Mouse (Mus musculus) ES-E14 (cell line): ENCODE measurements around the gene Sgk2. TPM values are rescaled to one million over a fixed set of nuclear protein-coding genes. Genes with fewer than 3 reads are reported as not detected.

Source experiments
- DNase-seq: peaks from one replicate; pipeline ENCODE4 v3.0.0-alpha.2; 2013; ENCODE audit warnings: low read depth, low spot score
- H3K27ac ChIP-seq: 2 replicates; pipeline ENCODE4 v1.5.1; 2012; ENCODE audit warnings: low read depth, mild to moderate bottlenecking, low read length, moderate library complexity, mixed read lengths; ENCODE audit not compliant: poor library complexity, insufficient read depth, severe bottlenecking
- H3K36me3 ChIP-seq: 2 replicates; pipeline ENCODE4 v1.6.1; 2012; ENCODE audit warnings: mild to moderate bottlenecking, low read length, moderate library complexity, mixed read lengths; ENCODE audit not compliant: control insufficient read depth, poor library complexity, insufficient read depth, severe bottlenecking
- H3K4me1 ChIP-seq, 2 experiments: fragments of 150-350 bp in 1 of 2; sonication (generic) in 1 of 2; 2 replicates each; pipeline ENCODE4 v1.6.1; 2012; ENCODE audit warnings: low read length in 2 of 2, mild to moderate bottlenecking in 1 of 2, mixed read lengths in 1 of 2; ENCODE audit not compliant: control insufficient read depth in 2 of 2, insufficient read depth in 2 of 2, poor library complexity in 1 of 2
- H3K4me3 ChIP-seq, 2 experiments: fragments of 150-350 bp in 1 of 2; sonication (generic) in 1 of 2; 2 replicates each; pipeline ENCODE4 v1.5.1; 2012; ENCODE audit warnings: low read length in 2 of 2, low read depth in 1 of 2, mild to moderate bottlenecking in 1 of 2, mixed read lengths in 1 of 2; ENCODE audit not compliant: insufficient read depth in 1 of 2, poor library complexity in 1 of 2, severe bottlenecking in 1 of 2
- H3K9ac ChIP-seq: 2 replicates; pipeline ENCODE4 v1.6.1; 2012; ENCODE audit warnings: low read depth, mild to moderate bottlenecking, low read length, mixed read lengths; ENCODE audit not compliant: poor library complexity, insufficient read depth, severe bottlenecking
- H3K9me3 ChIP-seq: fragments of 150-350 bp; sonication (generic); 2 replicates; pipeline ENCODE4 v1.6.1; 2012; ENCODE audit warnings: low read depth, mild to moderate bottlenecking, low read length; ENCODE audit not compliant: control insufficient read depth, insufficient read depth
- CHD2 ChIP-seq: IDR thresholded peaks from 2 replicates; pipeline ENCODE4 v1.6.1; 2014; ENCODE audit warnings: mild to moderate bottlenecking, low read depth, low read length, inconsistent platforms
- HCFC1 ChIP-seq: IDR thresholded peaks from 2 replicates; pipeline ENCODE4 v1.6.1; 2012; ENCODE audit warnings: low read length, inconsistent platforms, borderline replicate concordance; ENCODE audit not compliant: insufficient read depth
- MAFK ChIP-seq: IDR thresholded peaks from 2 replicates; pipeline ENCODE4 v1.6.1; 2014; ENCODE audit warnings: mild to moderate bottlenecking, low read depth, low read length, inconsistent platforms; ENCODE audit not compliant: insufficient read depth
- ZC3H11A ChIP-seq: IDR thresholded peaks from 2 replicates; pipeline ENCODE4 v1.6.1; 2012; ENCODE audit warnings: low read depth, mild to moderate bottlenecking, inconsistent platforms, low read length, borderline replicate concordance
- ZNF384 ChIP-seq: IDR thresholded peaks from 2 replicates; pipeline ENCODE4 v1.6.1; 2012; ENCODE audit warnings: low read depth, low read length, inconsistent platforms
- in situ Hi-C, 2 experiments: fragments of 600-800 bp; cut with MboI; formaldehyde crosslinking; loops; one replicate each; pipeline ENCODE4 v1.15.1; 2025; ENCODE audit warnings: low sequenced_read_pairs in 2 of 2, inconsistent platforms in 1 of 2; ENCODE audit not compliant: unreplicated experiment in 2 of 2
- total RNA-seq: library from RNA; depleted of rRNA; stranded (reverse); fragments of 300-350 nt; gene quantifications from 2 replicates; pipeline ENCODE4 v1.2.3, GENCODE M21; 2012

Sgk2 gene
- total RNA-seq, 1 experiment, result 1.8 TPM

DNA sequence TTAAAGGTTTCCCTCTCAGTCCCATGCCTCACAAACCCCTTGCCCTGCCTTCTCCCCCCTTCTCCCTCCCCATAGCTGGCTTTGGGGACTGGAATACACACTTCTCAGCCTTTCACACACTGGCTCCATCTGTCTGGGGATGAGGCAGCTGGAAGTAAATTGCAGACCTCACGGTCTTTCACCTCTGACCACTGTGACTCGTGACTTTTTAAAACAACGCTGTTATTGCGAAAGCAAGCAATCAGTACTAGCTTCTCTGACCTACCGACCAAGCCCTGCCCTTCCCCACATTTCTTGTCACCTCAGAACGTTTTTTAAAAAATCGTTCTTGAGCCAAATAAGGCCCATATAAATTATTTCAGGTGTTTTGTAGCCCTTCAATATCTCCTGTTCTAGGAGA, 14.4 kb upstream of the Sgk2 start:
- Histone ChIP-seq H3K4me1 (peaks cover 0 to 10% of the 10 kb centered on the region in 2 experiments; a peak in 1 of 4 replicates), H3K36me3 (no peaks in the 10 kb centered on the region), H3K4me3 (no peak overlapping the region), H3K9ac (no peak overlapping the region), H3K9me3 (no peaks in the 10 kb centered on the region), H3K27ac (no peak overlapping the region)
- no peak for DNase-seq
- no peak for TF ChIP-seq ZC3H11A
- TF ChIP-seq HCFC1, result no peak
- TF ChIP-seq CHD2, result no peak
- TF ChIP-seq MAFK, result no peak
- TF ChIP-seq ZNF384, result no peak
- in situ Hi-C loops, result loop anchor here in 1 of 2 experiments (25.0 kb wide), 1 partner anchor 365 kb away; no protein-coding TSS in a partner anchor

DNA sequence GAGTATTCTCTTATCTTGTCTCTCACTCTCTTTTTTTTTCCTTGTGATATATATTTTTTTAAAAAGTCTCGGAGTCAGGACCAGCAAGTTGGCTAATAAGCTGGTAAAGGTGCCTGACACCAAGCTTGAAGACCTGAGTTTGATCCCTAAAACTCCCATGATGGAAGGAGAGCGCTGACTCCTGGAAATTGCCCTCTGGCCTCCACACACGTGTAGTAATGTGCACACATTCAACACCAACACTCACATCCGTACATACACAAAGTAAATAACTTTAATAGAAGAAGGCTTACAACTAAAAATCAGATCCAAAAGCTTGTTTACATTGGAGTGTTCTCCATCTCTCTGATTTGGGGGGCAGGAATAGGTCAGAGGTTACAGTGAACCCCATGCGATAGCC, 13.9 kb upstream of the Sgk2 start:
- in situ Hi-C loops, result loop anchor here in 1 of 2 experiments (25.0 kb wide), 1 partner anchor 364 kb away; no protein-coding TSS in a partner anchor
- H3K9ac ChIP-seq, result no peak overlapping the region
- no peaks in the 10 kb centered on the region for H3K36me3 ChIP-seq
- no peak overlapping the region for H3K27ac ChIP-seq
- TF ChIP-seq CHD2 (no peak), MAFK (no peak), ZNF384 (no peak)
- H3K4me3 ChIP-seq, result no peak overlapping the region
- peaks cover 0 to 10% of the 10 kb centered on the region in 2 experiments; a peak in 1 of 4 replicates for H3K4me1 ChIP-seq
- DNase-seq, result no peak
- no peaks in the 10 kb centered on the region for H3K9me3 ChIP-seq

DNA sequence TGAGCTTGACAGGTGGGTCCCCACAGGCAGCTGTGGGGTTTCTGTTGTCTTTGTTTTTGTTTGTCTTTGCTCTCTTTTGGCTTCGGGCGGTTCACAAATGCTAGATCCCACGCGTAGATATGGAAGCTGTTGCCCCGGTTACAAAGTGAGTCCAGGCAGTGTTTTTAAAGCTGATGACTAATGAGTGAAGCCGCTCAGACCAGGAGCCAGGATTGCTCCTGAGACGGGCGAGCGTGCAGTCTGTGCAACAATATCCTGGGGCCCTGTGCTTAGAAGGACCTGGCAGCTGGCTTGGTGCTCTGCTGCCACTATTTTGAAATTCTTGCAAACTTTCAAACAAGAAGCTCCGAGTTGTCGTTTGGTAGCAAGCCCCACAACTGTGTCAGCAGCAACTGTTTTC, 13.5 kb upstream of the Sgk2 start:
- H3K4me3 ChIP-seq, result no peak overlapping the region
- no peaks in the 10 kb centered on the region for H3K9me3 ChIP-seq
- TF ChIP-seq CHD2 (no peak), ZNF384 (no peak), MAFK (no peak), HCFC1 (no peak), ZC3H11A (no peak)
- H3K9ac ChIP-seq, result no peak overlapping the region
- DNase-seq, result no peak
- in situ Hi-C loops, result loop anchor here in 1 of 2 experiments (25.0 kb wide), 1 partner anchor 364 kb away; no protein-coding TSS in a partner anchor
- H3K4me1 ChIP-seq, result peaks cover 0 to 10% of the 10 kb centered on the region in 2 experiments; a peak in 1 of 4 replicates
- H3K36me3 ChIP-seq, result no peaks in the 10 kb centered on the region
- no peak overlapping the region for H3K27ac ChIP-seq

DNA sequence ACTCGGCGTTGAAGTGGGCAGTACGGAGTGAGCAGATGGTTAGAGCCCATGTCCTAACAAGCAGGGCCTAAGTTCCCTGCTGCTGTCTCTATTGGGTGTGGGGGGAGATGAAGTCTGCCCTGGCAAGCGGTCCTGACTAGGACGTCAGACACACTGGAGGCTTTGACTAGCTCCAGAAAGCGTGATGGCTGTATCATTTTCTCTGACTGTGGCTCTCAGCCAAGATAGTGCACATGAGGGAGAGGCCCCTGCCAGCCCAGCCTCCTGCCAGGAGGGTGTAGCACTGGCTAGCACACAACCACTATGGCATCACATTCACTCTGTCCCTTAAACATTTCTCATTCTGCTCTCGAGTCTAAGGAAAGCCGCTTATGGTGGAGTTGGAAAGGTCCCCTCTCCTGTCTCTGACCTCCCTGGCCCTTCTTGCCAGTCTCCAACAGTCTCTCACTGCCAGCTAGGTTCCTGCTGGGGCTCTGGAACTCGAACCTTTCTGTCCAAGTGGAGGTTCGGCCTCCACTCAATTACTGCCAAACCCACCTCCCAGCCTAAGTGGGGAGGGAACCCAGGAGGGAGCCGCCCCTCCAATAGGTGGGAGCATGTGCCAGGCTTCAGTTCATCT, 11.9 kb upstream of the Sgk2 start:
- Histone ChIP-seq H3K36me3 (no peaks in the 10 kb centered on the region), H3K9me3 (no peaks in the 10 kb centered on the region), H3K9ac (no peak overlapping the region), H3K27ac (no peak overlapping the region), H3K4me3 (no peak overlapping the region), H3K4me1 (peaks cover 0 to 10% of the 10 kb centered on the region in 2 experiments; a peak in 1 of 4 replicates)
- DNase-seq, result no peak
- in situ Hi-C loops, result no loop called here
- TF ChIP-seq MAFK (no peak), HCFC1 (no peak), ZC3H11A (no peak), ZNF384 (no peak), CHD2 (no peak)

DNA sequence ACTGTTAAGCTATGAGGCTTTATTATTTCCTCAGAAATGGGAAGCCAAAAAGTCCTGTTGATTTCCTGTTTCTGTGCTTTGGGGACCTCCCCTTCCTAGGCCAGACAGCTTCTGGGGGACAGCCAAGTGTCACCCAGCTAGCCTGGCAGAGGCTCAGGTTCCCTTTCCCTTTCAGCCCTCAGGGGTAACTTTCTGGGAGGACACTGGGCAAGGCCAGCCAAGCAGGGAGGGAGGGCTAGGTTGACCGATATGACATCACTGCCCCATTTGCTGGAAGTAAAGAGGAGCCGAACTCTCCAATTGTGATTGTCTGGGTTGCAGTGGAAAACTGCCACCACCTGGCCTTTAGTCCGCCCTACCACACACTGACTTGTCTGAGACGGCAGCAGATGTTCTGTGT, 11.1 kb upstream of the Sgk2 start:
- in situ Hi-C loops, result no loop called here
- Histone ChIP-seq H3K27ac (no peak overlapping the region), H3K4me3 (no peak overlapping the region), H3K9ac (no peak overlapping the region), H3K36me3 (no peaks in the 10 kb centered on the region), H3K9me3 (no peaks in the 10 kb centered on the region), H3K4me1 (peaks cover 0 to 10% of the 10 kb centered on the region in 2 experiments; a peak in 1 of 4 replicates)
- DNase-seq, result no peak
- no peak for TF ChIP-seq CHD2
